Mouse (Mus musculus) yolk sac, embryonic 10.5 days (tissue): Measurements from ENCODE around the gene Zfp677.
"Not testable (repeated sequence)": the region's sequence is repeated elsewhere in the genome, so short reads cannot be mapped to it uniquely, and the experiment has no call there.

Experiments used
- DNase-seq: peaks from one replicate; pipeline ENCODE4 v3.0.0-alpha.2; 2017; ENCODE audit warnings: low spot score

Zfp677 gene

GRCm38 (mm10) chr17:21383391-21384056 lies at the start of gene Zfp677:
Gene Zfp677 (plus strand): TSS chr17:21383748.
- peak; percentile 81 for DNase-seq

DNA sequence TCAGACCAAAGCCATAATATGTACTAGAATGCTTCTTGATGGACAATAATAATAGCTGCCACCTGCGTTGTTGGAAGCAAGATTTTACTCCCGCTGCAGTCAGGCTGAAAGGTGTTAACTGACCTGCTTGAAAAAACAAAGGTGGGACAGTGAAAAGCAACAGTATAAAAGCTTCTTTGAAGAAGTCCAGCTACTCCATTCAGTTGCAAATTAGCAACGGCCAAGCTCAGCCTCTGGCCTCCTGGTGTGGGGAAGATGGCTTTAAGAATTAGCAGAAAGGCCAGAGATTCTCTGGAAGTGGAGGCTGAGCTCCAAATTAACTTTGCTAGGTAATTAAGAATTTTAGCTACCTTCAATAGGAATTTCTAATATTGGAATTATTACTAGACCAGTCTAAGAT lies 15.5 kb upstream of the Zfp677 start:
- not testable (repeated sequence) for DNase-seq

DNA sequence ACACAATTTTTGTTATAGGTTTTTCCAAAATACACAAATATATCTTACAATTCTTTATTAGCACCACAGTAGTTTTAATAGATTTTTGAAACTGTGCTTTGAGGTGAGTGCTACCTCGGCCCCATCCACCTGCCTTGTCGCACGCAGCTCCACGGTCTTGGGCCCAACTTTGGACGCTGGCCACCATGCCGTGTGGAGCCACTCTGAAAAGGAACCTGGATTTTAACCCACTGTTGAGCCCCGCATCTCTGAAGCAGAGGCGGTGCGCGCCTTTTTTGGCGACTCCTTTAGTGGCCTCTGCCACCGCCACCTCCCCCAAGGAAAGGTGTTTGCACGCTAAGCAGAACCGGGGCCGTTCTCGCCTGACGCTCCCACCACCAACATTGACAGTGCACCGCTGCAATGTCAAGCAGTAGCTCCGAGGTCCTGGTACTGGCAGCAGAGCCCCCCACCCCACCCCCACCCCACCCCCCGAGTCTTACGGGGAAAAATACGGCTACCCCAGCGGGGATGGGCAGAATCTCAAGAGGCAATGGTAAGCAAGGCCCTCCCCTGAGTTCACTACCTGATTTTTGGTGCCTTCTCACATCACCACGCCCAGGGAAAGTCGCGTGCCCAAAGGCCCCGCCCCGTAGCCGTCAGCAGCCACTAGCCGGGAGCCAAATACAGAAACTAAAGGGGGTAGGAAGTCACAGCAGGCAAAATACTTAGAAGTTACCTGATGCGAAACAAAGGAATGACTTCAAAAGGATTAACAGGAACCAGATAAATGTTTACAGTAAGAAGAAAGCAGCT lies 13.4 kb upstream of the Zfp677 start:
- peak; percentile 36 for DNase-seq

- no peak for DNase-seq
Measured at GRCm38 (mm10) chr17:21375311-21375710, 8.2 kb upstream of the Zfp677 start.

- no peak for DNase-seq
Measured at GRCm38 (mm10) chr17:21384057-21384411, 486 bp downstream of the Zfp677 start.

GRCm38 (mm10) chr17:21422664-21423599 lies 39.4 kb downstream of the Zfp677 start, which contains the start of gene Zfp54:
Gene Zfp54 (plus strand): TSS chr17:21423227.
- DNase-seq: peak; percentile 83

- peak; percentile 46 for DNase-seq
Measured at GRCm38 (mm10) chr17:21438806-21439400, 55.4 kb downstream of the Zfp677 start.
